Mouse (Mus musculus): Measurements from ENCODE around the gene Zfp157. TPM values are rescaled to one million over a fixed set of nuclear protein-coding genes. Genes with fewer than 3 reads are reported as not detected.
"Not testable (repeated sequence)": the region's sequence is repeated elsewhere in the genome, so short reads cannot be mapped to it uniquely, and the experiment has no call there.

The Zfp157 gene
- total RNA-seq (2014; rRNA removed) (46.9 and 67.6 TPM in 2 replicates), polyA plus RNA-seq (2015; fragmentation: Nextera tagmentation; extraction: Ambion mirVana) (37.3 and 39.3 TPM in 2 replicates)

DNA sequence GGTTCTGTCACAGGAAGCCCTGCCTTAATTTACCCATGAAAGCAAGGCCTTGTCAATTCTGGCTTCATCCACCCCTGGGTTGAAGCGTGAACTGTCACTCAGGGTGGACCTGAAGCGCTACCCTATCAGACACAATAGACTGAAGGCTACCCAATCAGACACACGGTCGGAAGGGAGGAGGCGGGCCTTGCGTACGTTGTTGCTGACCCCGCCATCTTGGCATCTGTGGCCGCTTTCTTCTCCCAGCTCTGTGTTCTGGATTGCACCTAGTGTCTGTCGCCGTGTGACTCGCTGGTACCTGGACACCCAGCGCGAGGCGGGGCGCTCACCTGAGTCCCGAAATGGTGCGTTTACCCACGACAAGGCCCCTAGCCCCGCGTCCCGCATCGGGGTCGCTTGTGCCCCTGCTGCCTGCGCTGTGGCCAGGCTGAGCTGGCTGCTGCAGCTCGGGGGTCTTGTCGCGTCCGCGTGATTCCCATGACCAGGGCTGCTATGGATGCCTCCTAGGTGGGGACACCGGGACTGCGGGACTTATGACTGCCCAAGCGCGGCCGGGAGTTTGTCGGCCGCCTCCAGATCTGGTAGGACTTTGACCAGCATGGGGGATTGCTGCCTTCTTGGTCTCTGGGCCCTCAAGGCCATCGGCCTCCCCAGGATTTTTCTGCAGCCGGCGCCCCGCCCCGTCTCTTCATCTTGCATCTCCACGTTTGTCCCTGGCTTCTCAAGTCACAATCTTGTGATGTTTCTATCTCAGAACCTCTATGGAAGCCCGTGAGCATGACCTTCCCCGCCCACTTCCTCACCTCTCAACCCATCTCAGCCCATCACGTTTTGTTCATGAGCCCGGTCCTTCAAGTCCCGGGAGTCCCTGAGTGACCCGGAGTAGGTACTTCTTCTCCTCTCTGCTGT, at the start of gene Zfp157:
Gene Zfp157 (plus strand): TSS at position 183 of the 909 bp plus-strand sequence.
- Histone ChIP-seq H3K9me3 (ENCODE audit: low read length) (no peaks in the 10 kb centered on the region), H3K36me3 (ENCODE audit: insufficient read depth) (peaks cover 19% of the 10 kb centered on the region), H3K9ac (peak within 1 kb of the TSS; percentile 100), H3K4me3 (ENCODE audit: low read depth, low read length) (peak within 1 kb of the TSS; percentile 99), H3K4me2 (ENCODE audit: low read depth) (peak within 1 kb of the TSS; percentile 74), H3K4me1 (ENCODE audit: insufficient read depth) (peaks cover 13% of the 10 kb centered on the region), H3K27me3 (ENCODE audit: insufficient read depth, low read length) (no peaks in the 10 kb centered on the region), H3K27ac (ENCODE audit: low read depth, low read length) (peak within 1 kb of the TSS; percentile 96)
- DNase-seq (peak; percentile 95), ATAC-seq (peak; percentile 100)
- WGBS = under 1% methylated on average over 49 of the region's 49 CpGs
- TF ChIP-seq CTCF (IDR thresholded peaks at IDR 0.05; ENCODE audit: low read depth) = peak; percentile 24; the same call in 1 of the 2 replicates

DNA sequence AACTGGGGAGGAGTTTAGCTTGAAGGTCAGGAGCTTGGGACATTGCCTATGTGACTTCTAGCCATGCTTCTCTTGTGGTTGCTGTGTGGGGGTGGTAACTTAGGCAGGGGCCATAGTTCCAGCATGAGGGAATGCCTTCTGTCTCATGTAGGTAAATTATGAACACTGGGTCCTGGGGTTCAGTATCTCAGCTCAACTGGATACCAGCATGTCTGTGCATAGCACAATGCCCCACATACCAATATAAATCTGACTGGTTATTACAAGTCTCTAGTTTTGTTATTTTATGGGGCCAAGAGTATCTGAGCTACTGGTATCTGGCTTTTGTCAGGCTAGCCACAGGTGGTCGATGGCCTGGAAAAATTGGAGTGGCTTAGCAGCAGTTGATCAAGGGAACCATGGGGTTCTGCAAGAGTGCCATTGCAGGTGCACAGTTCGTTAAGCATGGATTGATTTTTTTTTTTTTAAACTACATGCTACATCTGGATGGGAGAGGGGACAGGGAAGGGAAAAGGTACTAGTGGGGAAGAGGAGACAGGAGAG, 43.4 kb upstream of the Zfp157 start:
- no peak overlapping the region for H3K4me3 ChIP-seq (ENCODE audit: low read depth, low read length)
- no peak for ATAC-seq
- H3K4me2 ChIP-seq (ENCODE audit: low read depth) = no peak overlapping the region
- H3K27me3 ChIP-seq (ENCODE audit: insufficient read depth, low read length) = no peaks in the 10 kb centered on the region
- H3K9me3 ChIP-seq (ENCODE audit: low read length) = no peaks in the 10 kb centered on the region
- no peak for DNase-seq
- no peak overlapping the region for H3K9ac ChIP-seq
- no peaks in the 10 kb centered on the region for H3K36me3 ChIP-seq (ENCODE audit: insufficient read depth)
- 44% methylated on average over 2 of the region's 2 CpGs for WGBS
- H3K27ac ChIP-seq (ENCODE audit: low read depth, low read length) = no peak overlapping the region
- no peaks in the 10 kb centered on the region for H3K4me1 ChIP-seq (ENCODE audit: insufficient read depth)
- no peak for TF ChIP-seq CTCF (IDR thresholded peaks at IDR 0.05; ENCODE audit: low read depth)

DNA sequence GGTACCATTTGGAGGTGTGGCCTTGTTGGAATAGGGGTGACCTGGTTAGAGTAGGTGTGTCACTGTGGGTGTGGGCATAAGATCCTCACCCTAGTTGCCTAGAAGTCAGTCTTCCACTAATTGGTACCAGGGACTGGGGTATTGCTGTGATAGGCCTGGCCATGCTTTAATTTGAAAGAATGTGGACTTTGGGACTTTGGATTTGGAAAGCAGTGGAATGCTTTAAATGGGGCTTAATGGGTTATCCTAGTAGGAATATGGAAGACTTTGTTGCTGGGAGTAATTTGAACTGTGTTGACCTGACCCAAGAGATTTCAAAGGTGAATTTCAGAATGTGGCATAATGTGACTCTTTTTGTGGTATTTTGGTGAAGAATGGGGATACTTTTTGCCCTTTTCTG, 40.8 kb upstream of the Zfp157 start:
- H3K9me3 ChIP-seq (ENCODE audit: low read length); H3K36me3 ChIP-seq (ENCODE audit: insufficient read depth); H3K9ac ChIP-seq; H3K27ac ChIP-seq (ENCODE audit: low read depth, low read length); H3K4me1 ChIP-seq (ENCODE audit: insufficient read depth); DNase-seq; ATAC-seq; H3K4me3 ChIP-seq (ENCODE audit: low read depth, low read length); H3K27me3 ChIP-seq (ENCODE audit: insufficient read depth, low read length); H3K4me2 ChIP-seq (ENCODE audit: low read depth): not testable (repeated sequence)

GRCm38 (mm10) chr5:138458371-138458770, 17.1 kb downstream of the Zfp157 start:
- no peak overlapping the region for H3K27ac ChIP-seq (ENCODE audit: low read depth, low read length)
- H3K4me2 ChIP-seq (ENCODE audit: low read depth) = no peak overlapping the region
- no peak for TF ChIP-seq CTCF (IDR thresholded peaks at IDR 0.05; ENCODE audit: low read depth)
- H3K4me3 ChIP-seq (ENCODE audit: low read depth, low read length) = no peak overlapping the region
- 99% methylated on average over 4 of the region's 4 CpGs for WGBS
- no peaks in the 10 kb centered on the region for H3K4me1 ChIP-seq (ENCODE audit: insufficient read depth)
- H3K9ac ChIP-seq = no peak overlapping the region
- no peaks in the 10 kb centered on the region for H3K27me3 ChIP-seq (ENCODE audit: insufficient read depth, low read length)
- no peak for DNase-seq
- ATAC-seq = no peak
- H3K36me3 ChIP-seq (ENCODE audit: insufficient read depth) = peaks cover 49% of the 10 kb centered on the region
- H3K9me3 ChIP-seq (ENCODE audit: low read length) = peaks cover 30% of the 10 kb centered on the region

DNA sequence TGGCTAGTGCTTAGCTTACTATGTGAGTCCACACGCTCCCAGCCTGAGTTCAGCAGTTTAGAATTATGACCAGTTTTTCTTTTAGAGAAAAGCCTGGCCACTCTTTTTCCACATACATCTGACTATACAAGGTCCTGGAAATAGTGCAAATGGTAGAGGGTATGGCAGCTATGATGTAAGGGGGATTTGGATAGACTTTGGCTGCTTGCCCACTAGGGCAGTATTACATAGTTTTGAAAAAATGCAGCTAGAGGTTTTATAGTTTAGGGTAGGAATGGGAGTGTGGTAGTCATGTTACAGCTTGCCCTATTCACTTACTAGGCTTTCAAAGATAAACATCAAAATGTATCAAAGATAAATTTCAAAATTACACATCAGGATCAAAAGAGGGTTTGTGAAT, 17.8 kb downstream of the Zfp157 start:
- H3K4me3 ChIP-seq (ENCODE audit: low read depth, low read length) = no peak overlapping the region
- no peak for ATAC-seq
- H3K4me2 ChIP-seq (ENCODE audit: low read depth) = no peak overlapping the region

DNA sequence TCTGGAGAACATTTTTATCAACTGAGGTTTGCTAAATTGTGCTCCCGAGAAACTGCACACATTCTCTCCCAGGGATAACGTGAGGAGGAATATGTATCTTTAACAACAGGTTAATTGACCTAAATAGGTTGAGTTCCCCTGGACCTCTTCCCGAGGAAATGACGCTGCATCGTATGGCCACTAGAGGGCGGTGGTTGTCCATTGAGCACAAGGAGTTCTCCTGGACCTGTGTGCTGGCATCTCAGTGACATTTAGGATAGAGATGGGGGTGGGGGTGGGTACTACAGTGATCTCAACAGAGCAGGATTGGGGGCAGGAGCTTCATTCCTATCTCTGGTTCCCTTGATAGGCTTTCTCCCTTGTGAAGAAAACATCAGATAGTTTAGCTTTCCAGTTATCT, 32.3 kb downstream of the Zfp157 start:
- Histone ChIP-seq H3K27me3 (ENCODE audit: insufficient read depth, low read length) (no peaks in the 10 kb centered on the region), H3K27ac (ENCODE audit: low read depth, low read length) (no peak overlapping the region), H3K4me3 (ENCODE audit: low read depth, low read length) (no peak overlapping the region), H3K4me2 (ENCODE audit: low read depth) (no peak overlapping the region), H3K9ac (no peak overlapping the region), H3K4me1 (ENCODE audit: insufficient read depth) (no peaks in the 10 kb centered on the region), H3K36me3 (ENCODE audit: insufficient read depth) (no peaks in the 10 kb centered on the region), H3K9me3 (ENCODE audit: low read length) (no peaks in the 10 kb centered on the region)
- no peak for ATAC-seq
- peak; percentile 65 for DNase-seq
- 28% methylated on average over 6 of the region's 6 CpGs for WGBS
- TF ChIP-seq CTCF (IDR thresholded peaks at IDR 0.05; ENCODE audit: low read depth) = peak; percentile 81

More for the DNA sequence above, 17.8 kb downstream of the Zfp157 start:
- DNase-seq = no peak
- Histone ChIP-seq H3K9ac (no peak overlapping the region), H3K27ac (ENCODE audit: low read depth, low read length) (no peak overlapping the region), H3K9me3 (ENCODE audit: low read length) (peaks cover 30% of the 10 kb centered on the region), H3K36me3 (ENCODE audit: insufficient read depth) (peaks cover 45% of the 10 kb centered on the region), H3K4me1 (ENCODE audit: insufficient read depth) (no peaks in the 10 kb centered on the region), H3K27me3 (ENCODE audit: insufficient read depth, low read length) (no peaks in the 10 kb centered on the region)
- 96% methylated on average over 1 of the region's 1 CpGs for WGBS
- no peak for TF ChIP-seq CTCF (IDR thresholded peaks at IDR 0.05; ENCODE audit: low read depth)

DNA sequence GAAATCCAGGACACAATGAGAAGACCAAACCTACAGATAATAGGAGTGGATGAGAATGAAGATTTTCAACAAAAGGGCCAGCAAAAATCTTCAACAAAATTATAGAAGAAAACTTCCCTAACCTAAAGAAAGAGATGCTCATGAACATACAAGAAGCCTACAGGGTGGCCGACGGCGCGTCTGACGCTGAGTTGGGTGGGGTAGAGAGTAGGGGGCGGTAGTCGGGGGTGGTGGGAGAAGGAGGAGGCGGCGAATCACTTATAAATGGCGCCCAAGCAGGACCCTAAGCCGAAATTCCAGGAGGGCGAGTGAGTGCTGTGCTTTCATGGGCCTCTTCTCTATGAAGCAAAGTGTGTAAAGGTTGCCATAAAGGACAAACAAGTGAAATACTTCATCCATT, 63.3 kb downstream of the Zfp157 start:
- H3K9me3 ChIP-seq (ENCODE audit: low read length); H3K4me2 ChIP-seq (ENCODE audit: low read depth); DNase-seq; H3K9ac ChIP-seq; H3K27me3 ChIP-seq (ENCODE audit: insufficient read depth, low read length); H3K36me3 ChIP-seq (ENCODE audit: insufficient read depth); H3K4me3 ChIP-seq (ENCODE audit: low read depth, low read length); H3K27ac ChIP-seq (ENCODE audit: low read depth, low read length); ATAC-seq; H3K4me1 ChIP-seq (ENCODE audit: insufficient read depth): not testable (repeated sequence)
- 91% methylated on average over 12 of the region's 12 CpGs for WGBS

Other genes with a start within 250 kb of the Zfp157 start
- 9.7 and 9.9 TPM in 2 replicates for gene Mblac1, start 247.2 kb upstream of the Zfp157 start, total RNA-seq (2014; rRNA removed)
- gene Mblac1, start 247.2 kb upstream of the Zfp157 start, polyA plus RNA-seq (2015; fragmentation: Nextera tagmentation; extraction: Ambion mirVana) = 10.1 and 11.0 TPM in 2 replicates
- gene Nxpe5, start 215.6 kb upstream of the Zfp157 start, total RNA-seq (2014; rRNA removed) = not detected in 2 replicates
- gene Nxpe5, start 215.6 kb upstream of the Zfp157 start, polyA plus RNA-seq (2015; fragmentation: Nextera tagmentation; extraction: Ambion mirVana) = not detected in 2 replicates
- 57.2 and 91.8 TPM in 2 replicates for gene Lamtor4, start 186.0 kb upstream of the Zfp157 start, total RNA-seq (2014; rRNA removed)
- gene Lamtor4, start 186.0 kb upstream of the Zfp157 start, polyA plus RNA-seq (2015; fragmentation: Nextera tagmentation; extraction: Ambion mirVana) = 90.9 and 112 TPM in 2 replicates
- gene BC037034, start 177.4 kb upstream of the Zfp157 start, total RNA-seq (2014; rRNA removed) = 59.6 and 61.3 TPM in 2 replicates
- gene BC037034, start 177.4 kb upstream of the Zfp157 start, polyA plus RNA-seq (2015; fragmentation: Nextera tagmentation; extraction: Ambion mirVana) = 14.2 and 16.1 TPM in 2 replicates
- gene Gal3st4, start 168.6 kb upstream of the Zfp157 start, total RNA-seq (2014; rRNA removed) = 0.23 and 0.57 TPM in 2 replicates
- 1.1 and 1.5 TPM in 2 replicates for gene Gal3st4, start 168.6 kb upstream of the Zfp157 start, polyA plus RNA-seq (2015; fragmentation: Nextera tagmentation; extraction: Ambion mirVana)
- 0.31 and 0.33 TPM in 2 replicates for gene Gm43720, start 161.5 kb upstream of the Zfp157 start, total RNA-seq (2014; rRNA removed)
- gene Gm43720, start 161.5 kb upstream of the Zfp157 start, polyA plus RNA-seq (2015; fragmentation: Nextera tagmentation; extraction: Ambion mirVana) = 0.04 TPM in 1 of 2 replicates, not detected in the other
- gene Gpc2, start 161.5 kb upstream of the Zfp157 start, total RNA-seq (2014; rRNA removed) = 145 and 170 TPM in 2 replicates
- 54.2 and 62.0 TPM in 2 replicates for gene Gpc2, start 161.5 kb upstream of the Zfp157 start, polyA plus RNA-seq (2015; fragmentation: Nextera tagmentation; extraction: Ambion mirVana)
- gene Stag3, start 161.2 kb upstream of the Zfp157 start, total RNA-seq (2014; rRNA removed) = 12.0 and 16.9 TPM in 2 replicates
- gene Stag3, start 161.2 kb upstream of the Zfp157 start, polyA plus RNA-seq (2015; fragmentation: Nextera tagmentation; extraction: Ambion mirVana) = 4.1 and 5.5 TPM in 2 replicates
- gene Pvrig, start 99.5 kb upstream of the Zfp157 start, total RNA-seq (2014; rRNA removed) = not detected in 2 replicates
- gene Pvrig, start 99.5 kb upstream of the Zfp157 start, polyA plus RNA-seq (2015; fragmentation: Nextera tagmentation; extraction: Ambion mirVana) = not detected in 2 replicates
- not detected in 2 replicates for gene 1700123K08Rik, start 123.2 kb downstream of the Zfp157 start, total RNA-seq (2014; rRNA removed)
- gene 1700123K08Rik, start 123.2 kb downstream of the Zfp157 start, polyA plus RNA-seq (2015; fragmentation: Nextera tagmentation; extraction: Ambion mirVana) = not detected in 2 replicates
- gene Zfp68, start 178.3 kb downstream of the Zfp157 start, total RNA-seq (2014; rRNA removed) = 67.0 and 70.6 TPM in 2 replicates
- 53.9 TPM in 2 replicates for gene Zfp68, start 178.3 kb downstream of the Zfp157 start, polyA plus RNA-seq (2015; fragmentation: Nextera tagmentation; extraction: Ambion mirVana)
- 22.8 and 26.1 TPM in 2 replicates for gene A430033K04Rik, start 181.4 kb downstream of the Zfp157 start, total RNA-seq (2014; rRNA removed)
- gene A430033K04Rik, start 181.4 kb downstream of the Zfp157 start, polyA plus RNA-seq (2015; fragmentation: Nextera tagmentation; extraction: Ambion mirVana) = 12.1 and 14.0 TPM in 2 replicates

Data from forebrain, postnatal 0 days (tissue).